Mouse (Mus musculus): ENCODE data around the gene Adssl1.

Adssl1 gene

DNA sequence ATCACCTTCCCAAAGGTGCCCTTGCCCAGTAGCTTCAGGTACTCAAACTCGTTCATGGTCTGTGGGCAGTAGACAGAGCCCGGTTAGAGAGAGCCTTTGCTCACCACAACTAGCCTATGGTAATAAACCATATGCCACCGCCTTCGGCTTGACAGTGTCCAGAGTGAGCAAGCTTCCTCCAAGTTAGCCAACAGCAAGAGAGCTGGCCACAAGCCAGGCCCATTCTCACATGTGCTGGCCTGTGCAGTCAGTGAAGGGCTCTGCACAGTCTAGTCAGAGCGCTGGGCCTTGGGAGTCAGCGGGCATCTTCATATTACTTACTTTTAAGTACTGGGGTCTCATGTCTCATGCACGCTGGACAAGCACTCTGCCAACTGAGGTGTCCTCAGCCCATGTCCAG lies 38.8 kb downstream of the Adssl1 start:
- DNase-seq = no peak

DNA sequence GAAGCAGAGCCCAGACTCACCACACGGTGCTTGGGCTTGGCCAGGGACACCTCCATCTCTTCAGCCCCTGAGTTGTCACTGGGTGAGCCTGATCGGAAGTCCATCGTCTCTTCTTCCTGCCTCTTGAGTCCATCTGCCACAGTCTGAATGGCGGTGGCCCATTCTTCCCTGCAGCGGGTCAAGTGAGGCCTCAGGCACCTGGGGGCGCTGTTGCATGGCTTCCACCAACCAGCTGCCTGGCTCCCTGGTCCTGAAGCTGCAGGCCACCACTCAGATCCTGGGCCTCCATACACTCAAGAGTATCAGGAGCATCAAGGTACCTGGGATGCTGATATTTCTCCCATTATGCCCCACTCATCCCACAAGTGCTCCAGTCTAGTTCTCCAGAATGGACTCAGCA lies 39.3 kb downstream of the Adssl1 start:
- DNase-seq = peak; percentile 67 to 74

DNA sequence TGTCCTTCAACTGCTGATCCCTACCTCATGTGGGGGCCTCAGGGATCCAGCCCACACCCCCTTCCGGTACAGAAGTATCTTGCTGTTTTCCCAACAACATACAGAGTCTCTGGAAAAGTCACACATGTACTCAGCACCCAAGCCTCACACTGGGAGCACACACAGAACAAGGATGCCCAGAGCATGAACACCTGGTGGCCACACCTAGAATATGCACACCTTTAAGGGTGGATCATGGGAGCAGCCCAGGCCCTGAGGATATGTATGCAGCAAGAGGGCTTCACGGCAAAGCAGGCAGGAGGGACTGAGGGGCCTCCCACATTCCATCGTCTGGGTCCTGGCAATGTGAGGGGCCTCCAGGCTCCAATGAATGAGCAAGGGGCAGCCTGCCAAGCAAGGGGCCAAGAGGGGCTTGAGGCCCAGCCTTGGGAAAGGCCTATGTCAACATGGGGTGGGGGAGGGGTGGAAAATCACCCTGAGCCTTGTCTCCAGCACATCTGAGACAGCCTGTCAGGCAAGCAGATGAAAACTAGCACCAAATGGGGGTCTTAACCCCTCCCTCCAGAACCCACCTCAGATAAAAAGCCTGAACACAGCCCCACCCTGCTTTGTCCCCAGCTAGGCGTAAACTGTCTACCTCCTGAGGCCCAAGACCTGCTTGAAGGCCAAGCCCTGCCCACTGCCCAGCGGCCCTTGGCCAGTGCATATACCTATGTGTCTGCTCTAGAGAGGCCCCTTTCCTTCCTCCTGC lies 40.9 kb downstream of the Adssl1 start:
- no peak for DNase-seq

DNA sequence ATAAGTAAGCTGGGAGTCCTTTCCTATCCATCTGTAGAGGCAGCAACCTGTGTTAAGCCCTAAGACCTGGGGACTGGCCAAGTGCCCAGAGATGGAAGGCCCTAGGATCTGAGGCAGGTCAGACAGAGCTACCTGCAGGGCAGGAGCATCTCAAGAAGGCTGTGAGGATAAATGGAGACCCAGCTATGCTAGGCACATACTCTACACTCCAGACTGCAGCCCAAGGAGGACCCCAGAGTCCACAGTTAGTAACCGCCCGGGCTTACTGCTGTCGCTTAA lies 41.4 kb downstream of the Adssl1 start:
- DNase-seq = no peak

DNA sequence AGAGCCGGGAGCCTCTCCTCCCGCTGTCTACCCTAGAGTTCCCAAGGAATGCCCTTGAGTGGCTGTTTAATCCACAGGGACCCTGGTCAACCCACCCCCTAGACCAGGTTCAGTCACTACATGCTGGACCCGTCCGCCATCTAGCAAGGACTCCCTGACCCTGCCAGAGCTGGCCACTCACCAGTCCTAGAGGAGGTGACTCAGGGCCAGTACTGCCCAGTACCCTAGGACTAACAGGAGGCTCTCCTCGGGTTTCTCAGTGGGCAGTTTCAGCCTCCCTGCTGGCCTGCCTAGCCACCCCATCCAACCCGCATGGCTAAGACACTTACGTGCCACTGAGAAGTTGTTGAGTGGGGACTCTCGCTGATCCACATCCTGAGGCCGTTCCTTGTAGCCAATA lies 42.0 kb downstream of the Adssl1 start:
- DNase-seq = no peak

DNA sequence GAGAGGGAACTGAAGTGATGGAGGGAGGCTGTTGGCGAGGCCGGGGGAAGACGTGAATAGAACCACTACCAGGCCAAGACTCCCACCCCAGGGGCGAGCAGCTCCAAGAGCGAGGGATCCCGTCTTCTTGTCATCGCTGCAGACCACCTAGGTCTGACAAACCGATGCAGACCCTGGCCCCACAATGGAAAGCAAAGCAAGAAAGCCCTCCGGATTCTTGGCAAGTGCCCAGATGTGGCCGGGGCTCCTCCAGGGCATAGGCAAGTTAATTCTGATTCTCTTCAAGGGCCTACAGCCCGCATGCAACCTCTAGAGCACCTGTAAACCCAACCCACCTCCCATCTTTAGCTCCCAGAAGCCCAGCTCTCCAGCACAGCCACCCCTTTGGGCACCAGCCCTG lies 43.5 kb downstream of the Adssl1 start:
- DNase-seq = no peak

DNA sequence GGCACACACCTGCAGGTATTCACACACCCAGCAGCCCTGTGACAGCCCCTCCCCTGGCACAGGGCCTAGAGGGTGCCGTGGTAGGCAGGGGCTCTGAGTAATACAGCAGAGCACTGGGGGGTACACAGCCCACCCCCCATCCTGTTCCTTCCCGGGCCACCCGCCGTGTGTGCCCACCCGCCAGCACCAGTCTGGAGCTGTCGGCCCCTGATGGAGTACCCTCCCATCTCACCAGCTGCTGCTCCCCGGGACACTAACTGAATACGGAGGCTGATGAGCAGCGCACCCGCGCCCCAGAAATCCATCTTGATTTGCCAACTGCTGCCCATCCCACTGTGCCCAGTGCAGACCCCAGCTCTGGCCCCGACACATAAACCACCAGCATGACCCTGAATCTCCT lies 43.9 kb downstream of the Adssl1 start:
- no peak for DNase-seq

DNA sequence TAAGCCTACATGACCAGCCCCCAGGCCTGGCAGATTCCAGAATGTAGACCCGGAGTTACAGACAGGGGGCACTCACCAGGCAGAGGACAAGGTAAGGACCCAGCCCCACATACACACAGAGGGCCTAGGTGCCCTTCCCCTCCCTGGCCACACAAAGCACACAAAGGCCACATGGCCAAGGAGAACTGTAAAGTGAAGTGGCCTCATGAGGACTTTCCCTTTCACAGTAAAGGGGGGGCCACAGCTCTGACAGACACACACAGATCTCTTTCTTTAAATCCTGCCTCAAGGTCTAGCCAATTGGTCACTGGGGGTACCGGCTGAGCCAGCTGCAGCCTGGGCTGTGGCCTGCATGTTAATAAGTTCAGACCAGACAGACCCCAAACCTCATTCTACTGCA lies 44.3 kb downstream of the Adssl1 start:
- no peak for DNase-seq

DNA sequence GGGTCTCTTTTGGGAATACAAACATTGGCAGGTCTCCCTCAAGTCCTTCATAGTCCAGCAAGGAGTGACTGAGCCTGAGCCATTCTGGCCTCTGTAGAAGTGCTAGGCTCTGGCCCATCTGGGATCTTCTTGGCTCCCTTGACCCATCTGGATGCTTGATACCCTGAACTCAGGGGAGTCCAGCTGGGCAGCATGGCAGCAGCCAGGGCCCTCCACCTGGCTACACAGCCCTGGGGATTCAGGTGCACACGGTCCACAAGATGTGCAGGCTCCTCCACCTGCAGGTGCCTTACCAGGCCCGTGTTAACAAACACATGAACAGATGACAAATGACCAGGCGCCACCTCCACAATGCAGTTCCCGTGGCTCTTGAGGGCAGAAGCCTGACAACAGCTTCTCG lies 44.8 kb downstream of the Adssl1 start:
- DNase-seq = no peak

DNA sequence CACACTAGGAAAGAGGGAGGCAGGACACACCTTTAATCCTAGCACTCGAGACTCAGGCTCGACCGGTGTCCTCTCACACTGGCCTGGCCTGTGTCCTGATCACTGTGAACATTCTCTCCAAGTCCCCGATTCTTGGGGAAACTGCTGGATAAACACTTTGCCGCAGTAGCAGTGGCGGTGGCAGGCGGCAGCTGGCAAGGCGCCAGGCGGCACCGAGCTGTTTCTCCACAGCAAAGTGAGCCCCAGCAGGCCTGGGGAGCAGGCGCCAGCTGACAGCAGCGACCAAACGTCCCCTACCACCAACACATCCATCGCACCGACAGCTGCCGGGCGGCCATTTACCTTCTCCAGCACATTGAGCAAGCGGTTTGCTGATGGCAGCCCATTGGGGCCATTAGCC lies 45.6 kb downstream of the Adssl1 start:
- DNase-seq = peak; percentile 81 to 85

DNA sequence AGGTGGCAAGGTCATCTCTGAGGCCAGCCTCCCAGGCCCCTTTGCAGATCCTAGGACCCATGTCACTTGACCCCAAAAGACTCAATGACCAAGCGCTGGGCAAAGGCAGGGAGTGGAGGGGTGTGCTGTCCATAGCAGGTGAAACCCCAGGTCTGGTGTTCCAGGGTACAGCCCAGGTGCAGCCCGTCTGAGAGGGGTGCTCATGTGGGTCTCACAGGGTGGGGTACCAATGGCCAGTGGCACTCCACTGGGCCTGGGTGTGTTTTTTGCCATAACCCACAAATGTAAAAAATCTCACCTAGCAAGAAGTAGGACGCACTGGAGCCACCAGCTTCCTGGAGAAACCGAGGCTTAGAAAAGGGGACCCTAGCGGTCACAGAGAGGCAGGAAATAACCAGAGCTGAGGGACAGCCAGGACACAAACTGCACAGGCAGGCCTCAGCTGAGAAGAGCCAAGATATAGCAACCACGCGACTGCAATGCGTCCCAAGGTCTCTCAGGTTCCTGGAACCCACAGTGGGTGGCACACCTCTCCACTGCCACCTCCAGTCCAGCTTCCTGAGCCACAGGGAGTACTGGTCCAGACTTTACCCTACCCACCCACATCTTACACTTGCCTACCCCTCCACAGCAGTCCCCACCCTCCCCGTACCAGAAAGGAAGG lies 46.2 kb downstream of the Adssl1 start:
- no peak for DNase-seq

DNA sequence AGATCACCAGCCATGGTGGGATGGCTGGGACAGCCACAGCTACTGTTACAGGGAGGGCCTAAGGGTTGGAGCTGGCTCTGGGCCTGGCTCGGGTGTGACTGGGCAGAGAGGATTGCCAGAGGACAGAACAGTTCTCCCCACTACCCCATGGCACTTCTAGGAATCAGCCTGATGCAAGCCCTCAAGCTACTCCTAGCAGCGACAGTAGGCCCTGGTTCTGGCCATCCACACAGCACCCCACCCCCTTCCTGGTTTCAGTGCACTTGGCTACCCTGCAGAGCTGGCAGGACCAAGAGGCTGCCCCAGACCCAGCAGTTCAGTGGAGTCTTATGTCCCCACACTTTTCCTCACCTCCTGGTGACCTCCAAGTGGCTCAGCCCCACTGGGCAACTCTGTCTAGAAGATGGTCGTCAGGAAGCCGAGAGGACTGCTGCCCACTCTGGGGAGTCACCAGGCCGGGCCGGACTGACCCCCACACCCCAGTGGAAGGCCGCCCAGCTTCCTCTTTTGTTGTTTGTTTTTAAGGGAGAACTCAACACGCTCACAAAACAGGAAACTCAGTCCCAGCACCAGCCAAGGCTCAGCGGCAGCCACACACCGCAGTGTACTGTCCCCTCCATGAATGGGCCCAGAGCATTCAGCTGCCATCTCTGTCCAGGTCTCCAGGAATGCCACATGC lies 47.9 kb downstream of the Adssl1 start:
- peak; percentile 56 to 66 for DNase-seq

DNA sequence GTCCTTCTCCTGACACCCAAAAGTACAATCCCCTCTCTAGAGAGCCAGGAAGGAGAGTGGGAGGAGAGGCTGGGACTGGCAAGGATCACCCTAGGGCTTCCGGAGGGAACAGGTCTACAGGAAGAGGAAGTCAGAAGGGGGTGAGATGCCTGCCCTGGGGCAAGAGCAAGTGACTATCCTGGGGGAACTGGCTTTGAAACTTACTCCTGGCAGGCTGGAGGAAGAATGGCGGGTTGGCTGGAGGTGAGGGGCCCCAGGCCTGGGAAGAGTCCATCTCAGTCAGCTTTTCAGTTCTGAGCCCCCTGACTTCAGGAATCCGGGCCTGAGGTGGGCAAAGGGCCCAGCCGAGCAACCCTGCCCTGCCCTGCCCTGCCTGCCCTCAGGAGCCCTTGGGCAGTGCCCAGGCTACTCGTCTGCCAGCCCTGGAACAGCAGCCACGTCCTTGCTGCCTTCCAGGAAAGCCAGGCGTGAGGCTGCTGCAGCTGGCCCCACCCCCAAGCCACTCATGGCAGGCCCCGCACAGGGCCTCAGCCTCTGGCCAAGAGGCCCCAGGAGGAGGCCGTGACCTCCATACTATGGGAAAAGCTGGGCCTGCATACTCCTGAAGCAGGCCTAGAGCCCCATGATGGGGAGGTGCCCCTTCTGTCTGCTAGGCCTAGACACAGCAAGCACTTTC lies 51.0 kb downstream of the Adssl1 start:
- DNase-seq = peak; percentile 58

DNA sequence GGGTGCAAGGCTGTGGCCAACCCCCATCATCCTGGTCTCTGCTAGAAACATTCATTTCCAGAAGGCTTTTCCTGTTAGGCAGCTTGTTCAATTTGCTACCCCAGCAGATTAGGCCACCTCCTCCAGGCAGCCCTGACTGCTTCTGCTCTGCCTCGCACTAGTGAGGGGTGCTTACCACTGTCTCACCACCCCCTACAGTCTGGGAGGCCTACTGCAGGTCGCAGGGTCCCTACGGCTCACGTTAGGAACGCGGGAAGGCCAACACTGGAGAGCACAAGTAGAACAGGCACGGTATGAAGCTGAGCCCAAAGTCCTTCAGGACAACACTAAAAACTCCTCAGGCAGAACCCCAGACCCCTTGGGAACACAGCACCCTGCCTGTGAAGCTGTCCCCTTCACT lies 52.0 kb downstream of the Adssl1 start:
- DNase-seq = no peak

DNA sequence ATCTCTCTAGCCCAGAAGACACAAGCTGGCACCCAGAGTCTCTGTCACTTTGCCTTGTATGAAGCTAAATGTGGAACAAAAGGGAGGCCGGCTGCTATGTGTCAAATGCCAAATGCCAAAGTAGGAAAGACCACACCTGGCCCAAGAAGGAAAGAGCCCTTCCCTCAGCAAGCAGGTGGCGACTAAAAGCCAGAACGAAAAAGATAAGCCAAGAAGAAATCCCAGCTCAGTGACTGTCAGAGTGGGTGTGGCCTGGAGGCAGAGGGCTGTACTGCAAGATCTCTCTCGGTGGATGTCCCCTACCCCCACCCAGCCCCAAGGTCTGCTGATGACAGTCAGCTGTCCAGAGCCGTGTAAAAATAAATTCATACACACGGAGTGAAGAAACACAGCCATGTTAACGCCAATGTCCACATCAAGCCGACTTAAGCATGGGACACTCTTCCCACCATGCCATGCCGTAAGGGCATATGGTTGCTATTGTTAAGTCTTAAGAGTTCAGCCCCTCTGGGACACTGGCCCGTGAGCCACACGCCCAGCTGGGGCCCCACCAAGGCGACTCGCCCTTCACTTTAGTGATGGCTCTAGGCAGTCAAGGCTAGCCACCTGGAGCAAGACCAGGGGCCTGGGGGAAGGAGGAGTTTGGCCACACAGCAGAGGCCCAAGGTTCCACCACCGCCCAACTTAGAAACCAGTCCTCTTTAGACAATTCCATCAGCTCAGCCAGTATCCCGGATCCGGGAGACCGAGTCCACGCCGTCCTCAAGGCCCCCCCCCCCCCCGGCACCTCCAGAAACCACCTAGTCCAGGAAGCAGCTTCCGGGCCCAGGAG lies 53.1 kb downstream of the Adssl1 start:
- peak in 1 of 2 experiments; percentile 34 for DNase-seq

DNA sequence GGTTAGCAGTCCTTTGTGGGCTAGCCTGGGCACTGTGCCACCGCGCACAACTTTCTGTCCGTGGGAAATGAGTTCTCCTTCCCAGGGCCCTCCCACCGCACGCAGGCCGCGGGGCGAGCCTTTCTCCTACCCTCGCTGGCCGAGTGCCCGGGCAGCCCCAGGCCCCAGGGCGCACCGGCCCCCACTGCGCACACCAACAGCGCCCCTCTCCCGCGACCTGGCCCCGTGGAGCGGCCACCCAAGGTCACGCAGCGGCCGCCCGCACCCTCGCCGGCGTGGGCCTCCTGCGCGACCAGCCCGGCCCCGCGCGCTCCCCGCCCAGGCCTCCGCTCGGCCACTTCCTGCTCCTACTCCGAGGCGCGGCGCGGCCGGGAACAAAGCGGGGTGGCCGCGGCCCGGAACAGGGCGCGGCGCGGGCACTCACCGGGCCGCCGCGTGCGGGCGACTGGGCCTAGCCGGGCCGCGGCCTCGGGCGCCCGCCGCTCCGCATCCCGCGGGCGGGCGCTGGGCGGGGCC lies 53.8 kb downstream of the Adssl1 start:
- DNase-seq = peak; percentile 52 to 53

DNA sequence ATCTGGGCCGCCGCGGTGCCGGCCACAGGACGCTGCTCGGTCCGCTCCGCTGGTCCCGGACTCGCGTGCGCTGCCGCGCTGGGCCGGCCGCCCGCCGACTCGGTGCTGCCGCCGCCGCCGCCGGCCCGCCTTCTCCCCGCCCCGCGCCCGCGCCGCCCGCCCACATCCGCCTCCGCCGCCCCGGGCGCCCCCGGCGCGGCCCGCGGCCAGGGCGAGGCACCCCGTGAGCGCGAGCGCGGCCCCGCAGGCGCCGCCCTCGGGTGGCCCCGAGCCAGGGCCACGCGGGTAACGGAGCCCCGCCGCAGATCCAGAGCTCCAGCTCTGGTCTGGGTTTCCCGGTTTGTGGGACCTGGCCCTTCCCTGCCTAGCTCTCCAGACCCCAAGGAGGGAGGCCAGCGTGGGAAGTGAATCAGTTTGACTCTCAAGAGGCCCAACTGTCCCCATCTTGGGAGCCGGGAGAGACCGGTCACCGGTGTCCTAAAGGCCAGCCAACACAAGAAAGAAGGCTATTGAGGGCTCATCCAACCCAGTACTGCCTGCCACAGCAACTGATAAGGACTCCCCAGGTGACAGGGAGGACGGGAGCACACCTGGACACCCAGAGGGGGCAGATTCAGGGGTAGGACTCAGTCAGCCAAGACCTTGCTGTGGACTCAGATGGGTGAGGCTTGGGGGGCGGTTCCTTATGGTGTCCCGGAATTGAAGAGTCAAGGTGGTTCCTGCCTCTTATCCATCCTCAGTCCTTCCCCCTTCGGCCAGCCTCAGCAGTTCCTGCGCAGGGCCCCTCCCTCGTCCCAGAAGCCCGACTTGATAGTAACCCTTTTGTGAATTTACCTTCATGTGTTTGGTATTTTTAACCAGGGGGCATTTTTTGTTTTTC lies 54.5 kb downstream of the Adssl1 start, which contains the start of gene Akt1:
TSS of gene Akt1 (minus strand) at position 753 of the 880 bp plus-strand sequence.
- peak; percentile 62 to 71 for DNase-seq

DNA sequence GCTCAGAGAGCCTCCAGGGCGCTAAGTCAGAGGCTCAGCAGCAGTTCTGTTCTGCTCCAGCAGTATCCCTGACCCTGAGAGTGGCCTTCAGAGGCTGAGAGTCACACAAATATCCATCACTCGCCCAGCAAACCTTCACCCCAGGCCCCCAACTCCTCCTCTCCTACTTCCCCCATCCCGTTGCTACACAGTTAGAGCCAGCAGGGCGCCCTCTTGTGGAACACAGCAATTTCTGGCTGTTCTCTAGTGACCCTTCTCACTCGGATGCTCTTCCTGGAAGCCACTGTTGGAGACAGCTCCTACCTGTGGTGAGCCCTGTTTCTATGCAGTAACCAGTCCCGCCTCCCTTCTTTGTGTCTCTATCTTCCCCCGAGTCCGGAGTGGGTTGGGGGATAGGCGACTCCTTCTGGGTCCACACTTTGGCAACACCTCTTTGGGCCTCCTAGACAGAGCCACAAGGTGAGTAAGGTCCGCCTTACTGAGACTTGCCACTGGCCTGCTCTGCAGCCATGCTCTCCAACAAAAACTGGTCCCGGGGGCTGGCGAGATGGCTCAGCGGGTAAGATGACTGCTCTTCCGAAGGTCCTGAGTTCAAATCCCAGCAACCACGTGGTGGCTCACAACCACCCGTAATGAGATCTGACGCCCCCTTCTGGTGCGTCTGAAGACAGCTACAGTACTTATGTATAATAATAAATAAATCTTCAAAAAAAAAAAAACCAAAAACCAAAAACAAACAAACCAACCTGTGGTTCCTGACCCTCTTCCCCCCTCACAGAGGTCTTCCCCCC lies 55.6 kb downstream of the Adssl1 start:
- DNase-seq = peak; percentile 82 to 89

DNA sequence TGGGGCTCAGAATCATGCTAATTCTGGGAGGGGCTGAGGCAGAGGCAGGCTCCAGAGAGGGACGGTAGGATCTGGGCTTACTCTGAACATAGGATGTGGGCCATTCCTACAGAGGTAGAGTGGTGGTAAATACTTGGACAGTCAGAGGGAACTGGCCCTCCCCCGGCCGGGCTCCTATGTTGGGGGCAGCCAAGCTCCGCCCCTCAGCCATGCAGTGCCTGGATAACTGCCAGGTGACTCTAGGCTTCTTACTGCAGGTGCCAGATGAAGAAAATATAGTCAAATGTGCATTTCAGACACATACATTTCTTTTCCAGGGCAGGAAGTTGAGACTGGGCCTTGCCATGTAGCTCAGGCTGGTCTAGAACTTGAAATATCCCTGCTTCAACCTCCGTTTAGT lies 57.2 kb downstream of the Adssl1 start:
- DNase-seq = no peak

DNA sequence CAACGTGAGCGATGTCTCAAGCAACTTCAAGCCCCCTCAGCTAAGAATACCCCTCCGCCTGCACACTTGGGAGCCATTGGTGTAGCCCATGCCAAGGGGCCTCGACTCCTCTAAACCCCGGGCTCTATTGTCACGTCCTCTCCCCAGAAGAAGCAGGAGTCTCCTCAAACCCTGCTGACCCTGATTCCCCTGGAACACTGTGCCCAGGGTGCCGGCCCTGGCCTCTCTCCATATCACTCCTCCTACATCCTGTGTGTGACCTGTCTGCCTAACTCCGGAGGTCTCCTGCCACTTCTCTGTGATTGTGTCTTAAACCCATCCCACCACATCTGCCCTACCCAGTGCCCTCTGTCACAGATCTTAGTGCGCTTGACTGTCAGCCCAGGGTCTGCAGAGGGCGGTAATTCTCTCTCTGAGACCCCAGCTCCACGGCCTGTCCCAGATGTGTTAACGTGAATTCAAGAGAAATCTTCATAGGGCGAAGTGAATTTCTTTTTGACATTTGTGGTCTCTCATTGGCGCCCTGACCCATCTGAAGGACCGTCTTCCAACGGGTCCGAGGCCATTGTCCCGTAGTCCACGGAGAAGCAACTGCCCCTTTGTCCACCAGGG lies 58.2 kb downstream of the Adssl1 start:
- no peak for DNase-seq
